Mouse (Mus musculus): ENCODE measurements at regions not wholly inside any gene's neighbourhood (a gene's known extent, or its start where the extent isn't known, plus 50 kb on each side); places are given as distances from the start of the nearest gene placed in this dataset.

DNA sequence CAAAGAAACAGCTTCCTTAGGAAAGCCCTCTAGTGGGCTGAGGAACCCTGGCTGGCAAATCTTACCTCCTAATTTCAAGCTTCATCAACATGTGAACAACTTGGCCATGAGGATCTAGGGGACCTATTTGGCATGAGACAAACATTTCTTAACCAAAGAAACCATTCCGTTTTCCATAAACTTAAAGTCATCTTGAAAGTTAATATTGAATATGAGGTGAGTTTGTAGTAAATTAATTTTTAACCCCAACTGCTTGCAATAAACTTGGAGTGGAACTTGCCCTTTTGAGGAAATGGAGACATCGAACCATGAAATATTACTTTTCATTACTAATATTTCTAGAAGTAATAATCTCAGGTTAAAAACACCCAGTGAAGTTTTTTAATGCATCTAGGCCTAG, 229.7 kb downstream of the Cdh26 start:
- DNase-seq (ENCODE audit: low spot score), result no peak

DNA sequence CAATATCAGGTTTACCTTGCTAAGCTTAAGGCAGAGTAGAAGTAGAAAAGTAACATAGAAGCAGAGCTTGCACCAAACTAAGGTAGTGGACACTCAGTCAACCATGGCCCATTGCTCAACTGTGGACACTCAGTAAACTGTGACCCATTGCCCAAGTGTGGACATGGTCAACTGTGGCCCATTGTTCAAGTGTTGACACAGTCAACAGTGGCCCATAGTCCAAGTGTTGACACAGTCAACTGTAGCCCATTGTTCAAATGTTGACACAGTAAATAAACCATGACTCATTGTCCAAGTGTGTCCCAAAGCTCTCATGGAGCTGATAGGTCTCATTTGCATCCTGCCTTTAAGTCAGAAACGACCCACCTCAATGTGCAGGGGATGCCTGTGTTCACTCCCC, 232.1 kb downstream of the Cdh26 start:
- no peak for DNase-seq (ENCODE audit: low spot score)

DNA sequence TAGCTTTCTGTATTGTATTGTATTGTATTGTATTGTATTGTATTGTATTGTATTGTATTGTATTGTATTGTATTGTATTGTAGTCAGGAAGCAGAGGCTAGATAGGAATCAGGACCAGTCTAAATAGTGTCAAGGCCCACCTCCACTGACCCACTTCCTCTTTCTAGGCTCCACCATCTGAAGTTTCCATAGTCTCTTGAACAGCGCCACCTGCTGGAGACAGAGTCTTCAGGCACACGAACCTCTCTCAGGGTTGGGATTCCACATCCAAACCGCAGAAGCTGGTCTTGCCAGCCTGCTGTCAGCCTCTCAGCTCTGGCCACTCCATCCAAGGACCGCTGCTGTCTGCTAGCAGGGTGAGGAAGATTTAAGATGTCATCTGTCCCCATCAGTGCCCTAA, 234.6 kb downstream of the Cdh26 start:
- peak; percentile 21 for DNase-seq (ENCODE audit: low spot score)

DNA sequence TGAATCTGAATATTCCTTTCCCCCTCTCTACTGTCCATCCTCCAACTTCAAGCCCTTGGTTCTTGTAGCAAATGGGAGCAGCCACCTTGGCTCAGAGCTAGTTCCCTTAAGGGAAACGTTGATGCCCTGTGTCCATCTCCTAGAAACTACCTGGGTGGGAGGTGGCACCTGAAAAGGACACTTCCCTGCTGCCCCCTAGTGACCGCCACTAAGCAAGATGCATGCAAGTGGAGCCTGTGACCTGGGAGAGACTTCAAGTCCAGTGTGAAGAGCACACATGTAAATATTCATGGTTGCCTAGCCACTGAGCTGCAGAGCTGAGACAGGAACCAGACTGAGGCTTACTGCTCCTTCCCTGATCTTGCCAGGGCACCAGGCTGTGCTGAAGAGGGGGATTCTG, 238.1 kb downstream of the Cdh26 start:
- no peak for DNase-seq (ENCODE audit: low spot score)

DNA sequence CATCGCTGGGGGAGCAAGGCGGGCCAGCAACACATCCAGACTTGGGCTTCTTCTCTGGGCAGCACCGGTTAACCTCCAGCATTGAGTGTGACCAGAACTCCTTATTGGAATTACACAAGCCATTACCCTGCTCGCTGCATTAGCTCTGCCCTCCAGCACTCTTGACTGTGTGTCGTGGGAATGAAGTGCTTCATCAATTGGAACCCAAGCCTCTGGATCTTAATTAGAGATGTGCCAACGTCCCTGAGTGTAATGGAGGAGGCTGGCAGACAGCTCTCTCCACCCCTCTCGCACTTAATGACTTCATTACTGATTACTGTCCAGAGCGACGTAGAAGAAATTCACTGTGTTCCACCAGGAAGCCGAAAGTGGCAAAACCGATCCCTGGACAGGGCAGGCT, 240.6 kb downstream of the Cdh26 start:
- no peak for DNase-seq (ENCODE audit: low spot score)

DNA sequence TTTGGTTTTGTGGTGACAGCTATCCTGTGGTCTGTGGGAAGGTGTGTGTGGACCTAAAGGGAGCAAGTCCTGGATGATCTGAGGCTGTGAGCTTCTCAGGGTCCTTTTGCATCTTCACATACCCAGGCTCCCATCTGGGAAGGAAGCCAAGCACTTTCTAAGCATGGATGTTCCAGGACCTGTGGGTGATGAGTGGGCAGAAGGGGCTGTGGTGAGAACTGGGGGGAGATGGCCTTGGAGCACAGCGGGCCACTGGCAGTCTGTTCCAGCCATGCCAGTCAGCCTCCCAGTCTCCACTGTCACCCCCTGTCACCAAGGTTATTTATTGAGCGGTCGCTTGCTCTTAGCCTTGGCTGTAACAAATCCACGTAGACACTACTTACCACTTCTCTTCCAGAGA, 243.3 kb downstream of the Cdh26 start:
- no peak for DNase-seq (ENCODE audit: low spot score)

DNA sequence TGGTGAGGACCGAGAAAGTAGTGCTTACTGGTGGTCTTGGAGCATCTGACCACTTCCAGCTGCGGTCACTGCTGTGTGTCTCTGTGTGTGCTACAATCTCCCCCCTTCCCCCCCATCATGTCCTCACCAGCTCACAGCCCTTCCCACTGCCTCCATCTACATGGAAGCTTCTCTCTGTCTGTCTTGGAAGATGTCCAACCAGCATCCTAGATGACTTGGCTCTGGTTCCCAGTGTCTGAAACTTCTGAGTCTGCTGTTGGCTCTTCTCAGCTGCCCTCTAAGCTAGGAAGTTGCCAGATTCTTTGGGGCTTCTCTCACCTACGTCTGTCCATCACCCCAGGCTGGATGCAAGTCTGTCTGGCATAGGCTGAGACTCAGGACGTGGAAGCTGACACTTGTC, 244.3 kb downstream of the Cdh26 start:
- DNase-seq (ENCODE audit: low spot score), result no peak

DNA sequence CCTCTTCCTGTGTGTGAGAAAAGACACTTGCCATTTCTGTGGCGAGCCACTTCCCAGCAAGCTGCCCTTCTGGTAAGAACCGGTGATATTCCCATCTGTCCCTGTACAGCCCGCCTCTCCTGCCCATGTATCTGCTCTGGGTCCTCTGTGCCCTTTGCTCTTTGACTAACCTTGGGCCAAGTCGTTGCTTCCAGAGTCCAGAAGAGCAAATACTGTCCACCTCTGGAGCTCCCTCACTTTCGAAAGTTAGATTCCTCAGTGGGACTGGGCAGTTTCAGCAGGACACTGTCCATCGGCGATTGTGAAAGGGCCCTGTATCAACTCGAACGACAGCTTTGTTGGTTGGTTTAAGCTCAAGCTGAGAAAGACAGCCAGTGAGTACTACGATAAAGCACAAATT, 246.6 kb downstream of the Cdh26 start:
- DNase-seq (ENCODE audit: low spot score), result no peak

DNA sequence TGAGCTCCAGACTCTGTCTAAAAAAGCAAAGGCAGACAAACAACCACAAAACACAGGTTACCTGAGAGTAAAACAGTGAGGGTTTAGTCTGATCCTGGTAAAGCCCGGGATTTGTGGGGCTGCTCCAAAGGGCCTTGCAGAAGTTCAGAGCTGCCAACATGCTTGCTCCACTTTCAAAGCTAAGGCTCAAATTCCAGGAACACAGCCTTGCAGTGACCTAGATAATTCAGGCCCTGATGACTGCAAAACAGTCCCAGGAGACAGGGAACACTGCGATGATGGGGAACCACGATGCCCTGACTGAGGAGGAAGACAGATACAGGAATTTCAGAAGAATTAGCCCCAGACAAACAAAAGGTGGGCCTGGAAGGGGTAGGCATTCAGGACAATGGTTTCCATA, 250.0 kb downstream of the Cdh26 start:
- DNase-seq (ENCODE audit: low spot score), result no peak

DNA sequence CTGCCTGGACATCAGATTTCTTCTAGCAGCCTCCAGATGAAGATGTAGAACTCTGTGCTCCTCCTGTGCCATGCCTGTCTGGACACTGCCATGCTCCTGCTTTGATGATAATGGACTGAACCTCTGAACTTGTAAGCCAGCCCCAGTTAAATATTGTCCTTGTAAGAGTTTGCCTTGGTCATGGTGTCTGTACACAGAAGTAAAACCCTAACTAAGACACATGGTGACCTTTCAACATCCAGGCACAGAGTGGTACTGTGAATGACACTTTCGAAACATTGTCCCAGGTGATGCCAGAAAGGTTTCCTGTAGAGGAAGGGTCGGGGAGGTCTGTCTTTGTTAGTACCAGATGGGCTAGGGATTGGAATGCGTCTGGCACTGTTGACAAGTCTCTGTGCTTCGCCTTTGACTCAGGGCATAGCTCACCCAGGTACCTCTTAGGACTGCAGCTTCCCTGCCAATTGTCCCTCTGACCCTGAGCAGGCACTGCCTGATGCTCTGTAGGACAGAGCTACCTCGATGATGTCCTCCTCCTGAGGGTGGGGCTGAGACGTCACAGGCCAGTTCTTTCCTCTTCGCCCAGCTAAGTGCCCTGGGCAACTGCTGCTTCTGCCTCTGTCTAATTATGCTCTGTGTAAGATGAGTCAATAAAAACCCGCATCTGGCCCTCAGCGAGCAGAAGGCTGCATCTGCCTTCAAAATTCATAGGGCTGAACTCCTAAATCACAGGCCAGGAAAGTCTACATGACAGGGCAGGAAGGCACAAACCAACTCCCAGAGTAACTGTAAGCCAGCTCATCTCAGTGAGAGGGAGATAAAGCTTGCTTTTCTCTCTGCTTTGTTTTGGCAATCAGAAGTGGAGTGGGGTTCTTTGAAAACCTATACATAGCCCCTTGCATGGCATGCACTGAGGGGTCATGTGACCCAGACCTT, 254.0 kb downstream of the Cdh26 start:
- no peak for DNase-seq (ENCODE audit: low spot score)

DNA sequence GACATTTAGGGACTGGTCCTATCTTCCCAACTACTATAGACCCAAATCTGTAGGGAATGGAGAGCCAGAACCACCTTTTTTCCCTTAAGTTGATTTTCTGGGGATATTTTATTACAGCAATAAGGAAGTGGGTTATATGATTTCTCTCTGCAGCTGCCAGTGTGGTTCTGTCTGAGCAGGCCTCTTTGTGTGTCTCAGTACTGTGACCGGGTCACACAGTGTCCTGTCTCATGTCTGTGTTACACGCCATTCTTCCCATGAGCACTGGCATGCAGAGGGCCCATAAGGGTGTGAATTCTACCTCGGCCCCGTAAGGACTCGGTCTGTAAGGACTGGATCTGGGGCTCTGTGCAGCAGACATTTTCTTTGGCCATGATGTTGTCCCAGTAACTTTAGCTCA, 254.9 kb downstream of the Cdh26 start:
- no peak for DNase-seq (ENCODE audit: low spot score)

DNA sequence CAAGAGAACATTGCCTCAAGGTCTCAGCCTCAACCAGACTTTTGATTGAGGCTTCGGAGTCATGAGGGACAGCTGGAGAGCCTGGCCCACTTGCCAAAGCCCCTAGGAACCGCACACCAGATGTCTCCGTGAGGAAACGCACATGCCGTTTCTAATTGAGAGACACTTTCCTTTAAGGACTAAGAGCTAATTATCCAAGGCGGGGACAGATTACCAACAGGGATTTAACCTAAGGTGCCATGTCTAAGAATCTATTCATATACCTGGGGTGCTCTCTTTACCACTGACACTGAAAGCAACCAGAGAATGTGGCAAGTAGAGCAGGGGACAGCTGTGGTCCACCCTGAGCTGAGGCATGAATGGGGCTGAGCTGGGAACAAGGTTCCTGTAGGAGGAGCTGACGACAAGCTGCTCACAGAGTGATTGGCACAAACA, 255.9 kb downstream of the Cdh26 start:
- DNase-seq (ENCODE audit: low spot score), result no peak

DNA sequence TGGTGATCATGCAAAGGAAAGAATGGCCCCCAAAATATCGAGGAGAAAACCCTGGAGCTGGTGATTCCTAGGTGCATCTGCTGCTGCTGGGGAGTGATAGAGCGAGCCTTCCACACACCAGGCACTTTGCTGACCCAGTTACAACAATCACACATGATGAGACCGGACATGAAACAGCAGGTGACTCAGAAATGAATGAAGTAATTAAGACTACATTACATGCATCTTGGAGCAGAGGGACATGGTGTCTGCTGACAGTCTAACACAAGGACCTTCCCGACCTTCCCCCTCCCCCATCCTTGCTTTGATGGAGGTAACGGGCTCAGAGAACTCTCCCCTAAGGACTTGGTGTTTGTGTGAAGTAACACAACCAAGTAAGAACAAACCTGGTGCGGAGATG, 258.3 kb downstream of the Cdh26 start:
- no peak for DNase-seq (ENCODE audit: low spot score)

DNA sequence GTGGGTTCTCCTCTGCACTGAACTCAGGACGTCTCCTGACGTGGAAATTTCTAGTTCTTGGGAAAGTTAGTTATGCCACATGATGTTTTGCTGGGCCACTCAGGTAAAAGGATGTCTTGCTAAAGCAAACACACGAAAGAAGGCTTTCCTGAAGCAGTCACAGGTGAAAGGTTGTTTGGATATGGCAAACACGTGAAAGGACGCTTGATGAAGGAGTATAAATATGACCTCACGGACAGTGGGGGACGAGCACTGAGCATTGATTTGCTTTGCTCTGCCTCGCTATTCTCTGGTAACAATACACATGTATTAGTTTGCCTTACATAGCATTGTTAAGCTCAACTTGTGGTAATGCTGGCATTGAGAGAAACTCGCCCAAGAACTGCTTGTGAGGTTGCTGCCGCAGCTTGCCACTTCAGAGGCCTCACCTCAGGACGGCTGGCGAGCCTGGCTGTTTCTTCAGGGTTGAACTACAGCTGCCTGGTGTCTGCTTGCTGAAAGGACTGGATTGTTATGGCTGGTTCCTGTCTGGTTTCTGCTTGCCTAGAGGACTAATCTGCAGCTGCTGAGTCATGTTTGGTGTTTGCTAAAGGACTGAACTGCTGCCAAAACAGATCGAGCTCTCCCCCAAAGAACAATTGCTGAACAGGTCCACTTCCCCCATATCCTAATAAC, 261.0 kb downstream of the Cdh26 start:
- DNase-seq (ENCODE audit: low spot score), result no peak

DNA sequence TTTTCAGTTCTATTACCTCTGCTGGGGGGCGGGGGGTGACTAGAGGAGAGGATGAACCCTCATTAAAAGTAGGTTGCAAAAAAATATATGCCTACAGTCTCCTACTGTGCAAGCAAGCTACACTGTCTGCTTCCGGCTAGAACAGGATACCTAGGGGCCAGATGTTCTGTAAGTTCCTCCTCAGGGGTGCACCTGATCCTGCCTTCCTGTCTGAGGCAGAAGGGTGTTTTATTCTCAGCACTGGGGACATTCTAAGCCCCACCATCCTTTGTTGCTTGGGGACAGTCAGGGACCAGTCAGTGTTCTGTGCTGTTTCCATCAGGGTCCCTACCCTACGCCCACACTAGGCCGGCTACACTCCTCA, 261.5 kb downstream of the Cdh26 start:
- no peak for DNase-seq (ENCODE audit: low spot score)

DNA sequence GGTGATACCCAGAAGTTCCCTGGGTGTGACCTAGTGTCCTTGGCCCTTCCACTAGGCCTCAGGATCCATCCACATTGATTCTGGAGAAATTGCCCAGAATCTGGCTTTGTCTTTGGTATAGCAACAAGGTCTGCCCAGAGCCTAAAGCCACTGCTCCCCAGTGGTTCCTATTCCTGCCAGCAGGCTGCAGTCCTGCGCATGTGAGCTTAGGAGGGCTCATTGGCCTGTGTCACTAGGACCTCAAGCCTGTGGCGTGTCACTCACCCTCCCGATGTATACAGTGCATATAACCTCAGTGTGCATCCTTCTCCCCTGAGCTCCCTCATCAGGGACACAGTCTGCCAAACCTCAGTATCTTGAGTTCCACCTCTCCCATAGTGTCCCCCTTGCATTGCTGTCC, 261.9 kb downstream of the Cdh26 start:
- no peak for DNase-seq (ENCODE audit: low spot score)

DNA sequence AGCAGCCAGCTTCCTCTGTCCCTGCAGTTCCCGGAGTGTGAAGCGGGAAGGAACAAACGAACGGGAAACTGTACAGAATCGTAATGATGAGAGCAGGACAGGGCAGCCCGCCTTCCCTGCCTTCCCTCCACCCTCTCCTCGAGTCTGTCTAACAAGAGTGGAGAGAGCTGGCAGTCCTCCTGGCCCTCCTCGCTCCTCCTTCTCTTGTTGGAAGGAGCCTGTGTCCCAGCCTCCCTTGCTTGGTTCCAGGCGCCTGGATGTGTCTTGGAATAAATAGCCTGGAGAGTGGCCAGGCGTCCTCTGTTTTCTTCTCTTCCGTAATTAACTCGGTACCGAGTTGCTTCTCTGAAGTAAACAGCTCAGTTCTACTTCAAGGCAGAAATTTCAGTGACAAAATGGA, 268.3 kb downstream of the Cdh26 start:
- peak; percentile 60 for DNase-seq (ENCODE audit: low spot score)

DNA sequence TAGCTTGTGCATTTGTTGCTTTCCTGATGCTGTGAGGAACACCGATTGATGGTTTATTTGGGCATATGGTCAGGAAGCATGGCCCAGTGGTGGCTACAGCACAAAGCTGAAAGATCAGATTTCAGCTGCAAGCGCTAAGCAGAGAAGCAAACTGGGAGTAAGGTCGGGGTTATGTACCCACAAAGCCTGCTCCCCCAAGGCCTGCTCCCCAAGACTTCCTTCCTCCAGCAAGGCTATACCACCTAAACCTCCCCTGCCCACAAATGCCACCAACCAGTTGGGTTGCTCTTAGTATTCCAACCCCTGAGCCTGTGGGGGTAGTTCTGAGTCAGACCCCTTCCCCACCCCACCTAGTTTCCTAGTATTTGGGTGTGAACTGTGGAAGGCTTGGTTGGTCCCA, 270.5 kb downstream of the Cdh26 start:
- no peak for DNase-seq (ENCODE audit: low spot score)

DNA sequence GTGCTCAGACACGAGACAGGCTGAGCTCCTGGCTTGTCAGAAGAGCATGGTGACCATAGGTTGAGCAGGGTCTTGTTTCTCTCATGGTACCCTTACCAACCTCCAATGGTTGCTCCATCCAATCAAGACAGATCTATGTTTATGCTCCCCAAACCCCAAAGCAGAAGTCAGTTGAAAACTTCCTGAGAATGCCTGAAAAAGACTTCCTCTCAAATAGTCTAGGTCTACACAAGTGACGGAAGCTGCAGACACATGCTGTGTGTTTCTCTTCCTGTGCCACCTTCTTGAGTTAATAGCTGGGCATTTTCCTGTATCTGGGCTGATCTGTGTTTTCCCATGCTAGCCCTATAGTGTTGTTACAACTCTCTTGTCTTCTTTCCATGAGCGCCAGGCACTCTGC, 274.2 kb downstream of the Cdh26 start:
- DNase-seq (ENCODE audit: low spot score), result no peak

DNA sequence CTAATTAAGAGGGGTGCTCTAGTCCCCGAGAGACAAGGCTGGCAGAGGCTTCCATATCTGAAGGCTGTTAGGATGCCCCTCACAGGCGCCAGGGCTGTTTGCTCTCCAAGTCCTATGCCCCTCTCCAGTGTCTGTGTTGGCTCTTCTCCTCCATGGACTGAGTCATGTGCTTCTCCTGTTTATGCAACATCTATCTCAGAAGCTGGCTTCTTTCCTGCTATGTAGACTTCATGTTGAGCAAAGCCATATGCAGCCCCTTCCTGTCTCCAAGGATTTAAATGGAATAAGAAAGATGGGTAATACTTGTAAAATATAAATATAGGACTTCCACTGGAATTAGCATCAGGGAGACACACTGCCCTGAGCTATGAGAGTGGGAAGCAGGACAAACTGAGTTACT, 278.3 kb downstream of the Cdh26 start:
- no peak for DNase-seq (ENCODE audit: low spot score)

DNA sequence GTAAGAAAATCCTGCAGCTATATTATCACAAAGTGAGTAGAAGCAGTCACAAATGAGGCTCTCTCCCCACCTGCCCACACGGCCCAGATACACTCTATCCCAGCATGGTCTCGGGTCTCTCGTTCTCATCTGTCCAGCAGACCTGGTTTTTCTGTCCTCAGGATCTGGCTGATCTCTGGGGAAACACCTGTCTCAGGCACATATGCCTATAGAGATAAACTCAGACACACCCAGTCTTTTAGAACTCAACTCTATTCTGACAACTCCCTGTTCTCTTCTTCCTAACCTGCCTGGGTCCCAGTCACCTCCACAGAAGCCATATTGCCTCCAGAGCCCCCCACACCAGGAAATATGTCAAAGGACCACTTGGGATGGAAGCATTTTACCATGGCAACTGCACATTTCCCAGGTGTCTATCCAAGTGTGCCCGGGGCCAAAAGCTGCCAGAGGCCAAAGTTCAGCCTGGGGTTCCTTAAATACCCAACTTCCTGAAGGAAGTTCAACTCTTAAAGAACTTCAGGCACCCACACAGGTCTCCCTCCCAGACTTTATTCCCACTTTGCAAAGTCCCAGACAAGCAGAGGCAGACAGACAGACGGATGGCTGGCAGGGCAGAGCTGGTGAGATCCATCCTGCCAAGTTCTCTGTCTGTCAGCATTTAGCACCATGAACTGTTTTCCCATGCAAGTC, 279.0 kb downstream of the Cdh26 start:
- DNase-seq (ENCODE audit: low spot score), result no peak

DNA sequence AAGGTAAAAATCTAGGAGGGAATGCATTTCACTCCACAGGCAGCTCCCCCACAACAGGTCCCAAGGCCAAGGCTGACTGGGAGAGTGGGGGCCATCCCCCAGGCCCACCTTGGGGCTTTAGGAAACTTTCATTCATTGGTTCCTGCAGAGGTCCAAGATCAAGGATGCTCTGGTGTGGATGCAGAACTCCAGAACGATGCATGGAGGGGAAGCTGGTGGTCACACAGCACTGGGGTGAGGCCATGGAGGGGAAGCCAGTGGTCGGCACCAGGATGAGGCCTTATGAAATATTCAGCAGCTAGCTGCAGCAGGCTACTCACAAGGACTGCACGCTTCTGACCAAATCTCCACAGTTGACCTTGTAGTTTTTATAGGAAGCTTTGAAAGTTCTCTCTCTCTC, 279.7 kb downstream of the Cdh26 start:
- no peak for DNase-seq (ENCODE audit: low spot score)

DNA sequence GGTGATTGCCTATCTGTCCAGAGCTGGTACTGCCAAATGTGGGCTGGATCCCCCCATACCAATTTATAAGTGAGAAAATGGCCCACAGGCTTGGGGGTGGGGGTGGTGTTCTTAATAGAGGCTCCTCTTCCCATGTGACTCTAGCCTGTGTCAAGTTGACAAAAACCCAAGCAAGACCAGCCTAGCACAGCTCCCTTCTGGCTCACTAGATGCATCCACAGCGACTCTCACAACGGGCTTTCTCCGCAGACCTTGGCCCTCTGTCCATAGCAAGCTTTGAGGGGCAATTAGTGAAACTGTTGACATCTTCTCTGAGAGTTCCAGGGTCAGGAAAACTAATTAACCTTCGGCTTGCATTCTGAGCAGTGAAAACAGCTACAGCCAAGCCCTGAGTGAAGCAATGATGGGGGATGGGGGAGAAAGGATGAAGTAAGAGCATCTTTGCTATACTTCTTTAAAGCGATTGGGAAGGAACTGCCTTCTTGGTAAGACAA, 281.3 kb downstream of the Cdh26 start:
- DNase-seq (ENCODE audit: low spot score), result no peak

Measured in testis, postnatal 14 days (tissue).